Comparison of ENCODE assay signal across 8 mouse cellular contexts in genomic region chr2:172976661-172977238, GRCm38 (mm10). TPM values are rescaled to one million over a fixed set of nuclear protein-coding genes. Genes with fewer than 3 reads are reported as not detected.
DNase-seq lines count a peak whose midpoint lies in the region; ATAC-seq and TF ChIP-seq lines count a peak whose summit lies in the region.

No protein-coding gene starts in this region.

- no peak overlapping the region for H3K4me3 ChIP-seq in lung, postnatal 0 days (ENCODE audit: low read depth, low read length)
- no peak overlapping the region for H3K4me3 ChIP-seq in embryonic facial prominence, embryonic 14.5 days (ENCODE audit: low read depth, low read length)
- no peak overlapping the region for H3K4me3 ChIP-seq in liver, embryonic 15.5 days (replicated peaks)

- H3K36me3 ChIP-seq in lung, postnatal 0 days (ENCODE audit: insufficient read depth, low read length) = no peaks in the 10 kb centered on the region
- H3K36me3 ChIP-seq in embryonic facial prominence, embryonic 14.5 days (ENCODE audit: control insufficient read depth, insufficient read depth, low read length) = no peaks in the 10 kb centered on the region
- no peaks in the 10 kb centered on the region for H3K36me3 ChIP-seq in liver, embryonic 15.5 days (replicated peaks)

- no peak overlapping the region for H3K9ac ChIP-seq in lung, postnatal 0 days (replicated peaks; ENCODE audit: low read depth)
- H3K9ac ChIP-seq in embryonic facial prominence, embryonic 14.5 days (ENCODE audit: low read depth, low read length) = no peak overlapping the region
- H3K9ac ChIP-seq in liver, embryonic 15.5 days = no peak overlapping the region

- no peaks in the 10 kb centered on the region for H3K27me3 ChIP-seq in lung, postnatal 0 days (replicated peaks; ENCODE audit: insufficient read depth, low read length)
- H3K27me3 ChIP-seq in embryonic facial prominence, embryonic 14.5 days (replicated peaks; ENCODE audit: control insufficient read depth, insufficient read depth, low read length) = no peaks in the 10 kb centered on the region
- no peaks in the 10 kb centered on the region for H3K27me3 ChIP-seq in liver, embryonic 15.5 days

- TF ChIP-seq CTCF in lung, postnatal 0 days (IDR thresholded peaks at IDR 0.05) = no peak

- peak; percentile 33 for ATAC-seq in lung, postnatal 0 days
- ATAC-seq in embryonic facial prominence, embryonic 14.5 days (ENCODE audit: low read depth) = no peak
- ATAC-seq in liver, embryonic 15.5 days (ENCODE audit: insufficient read depth) = no peak

- no peak for DNase-seq in lung, postnatal 0 days (ENCODE audit: low spot score)
- DNase-seq in lung, postnatal 4 days = no peak
- DNase-seq in embryonic facial prominence, embryonic 14.5 days (ENCODE audit: low spot score) = peak; percentile 14
- DNase-seq in thymus, postnatal 14 days = peak; percentile 84
- no peak for DNase-seq in frontal cortex, postnatal 10 days (ENCODE audit: low spot score in 2 of 2)
- no peak for DNase-seq in right cerebral cortex, postnatal 4 days
- DNase-seq in cerebellum, adult 9-11 months = no peak

- H3K4me2 ChIP-seq in lung, postnatal 0 days (replicated peaks; ENCODE audit: low read depth, low read length) = no peak overlapping the region
- peak overlapping the region; percentile 43 for H3K4me2 ChIP-seq in embryonic facial prominence, embryonic 14.5 days (ENCODE audit: low read depth, low read length)
- peak overlapping the region; percentile 26 for H3K4me2 ChIP-seq in liver, embryonic 15.5 days

- 19% methylated on average over 7 of the region's 7 CpGs for WGBS in lung, postnatal 0 days
- WGBS in embryonic facial prominence, embryonic 14.5 days = 31% methylated on average over 7 of the region's 7 CpGs
- whole genome bisulfite sequencing in liver, embryonic 15.5 days (ENCODE audit: insufficient replicate concordance) = 11% methylated on average over 7 of the region's 7 CpGs

- no peaks in the 10 kb centered on the region for H3K9me3 ChIP-seq in lung, postnatal 0 days (ENCODE audit: low read length)
- H3K9me3 ChIP-seq in embryonic facial prominence, embryonic 14.5 days (ENCODE audit: control insufficient read depth, low read length) = no peaks in the 10 kb centered on the region
- H3K9me3 ChIP-seq in liver, embryonic 15.5 days (replicated peaks) = no peaks in the 10 kb centered on the region

- H3K4me1 ChIP-seq in lung, postnatal 0 days (ENCODE audit: insufficient read depth, low read depth, low read length) = no peaks in the 10 kb centered on the region
- peaks cover 26% of the 10 kb centered on the region for H3K4me1 ChIP-seq in embryonic facial prominence, embryonic 14.5 days (ENCODE audit: control insufficient read depth, insufficient read depth, low read length)
- 0 out of 2 replicates have a peak, but pooled peaks cover 10% of the 10 kb centered on the region for H3K4me1 ChIP-seq in liver, embryonic 15.5 days (replicated peaks)

- TF ChIP-seq EP300 in lung, postnatal 0 days (IDR thresholded peaks at IDR 0.05) = no peak

- H3K27ac ChIP-seq in lung, postnatal 0 days (ENCODE audit: low read length) = no peak overlapping the region
- H3K27ac ChIP-seq in embryonic facial prominence, embryonic 14.5 days (replicated peaks; ENCODE audit: low read depth, low read length) = peak overlapping the region; percentile 61
- no peak overlapping the region for H3K27ac ChIP-seq in liver, embryonic 15.5 days (replicated peaks)

RNA-seq across cellular contexts. Expression of gene Spo11, which starts 0.8 kb away (rescaled TPM):
- polyA plus RNA-seq in lung, postnatal 0 days (2015; fragmentation: Nextera tagmentation; extraction: Ambion mirVana) = not detected in 2 replicates
- polyA plus RNA-seq in embryonic facial prominence, embryonic 14.5 days (2014; fragmentation: Nextera tagmentation; extraction: Ambion mirVana) = 1.8 and 3.1 TPM in 2 replicates
- 0.03 TPM in 1 of 2 replicates, not detected in the other for polyA plus RNA-seq in liver, embryonic 15.5 days (2015; fragmentation: Nextera tagmentation; extraction: Ambion mirVana)

RNA-seq across cellular contexts. Expression of gene Rae1, which starts 23.2 kb away (rescaled TPM):
- 64.3 and 68.6 TPM in 2 replicates for polyA plus RNA-seq in lung, postnatal 0 days (2015; fragmentation: Nextera tagmentation; extraction: Ambion mirVana)
- 110 and 120 TPM in 2 replicates for polyA plus RNA-seq in embryonic facial prominence, embryonic 14.5 days (2014; fragmentation: Nextera tagmentation; extraction: Ambion mirVana)
- 64.0 and 64.7 TPM in 2 replicates for polyA plus RNA-seq in liver, embryonic 15.5 days (2015; fragmentation: Nextera tagmentation; extraction: Ambion mirVana)

RNA-seq across cellular contexts. Expression of gene Bmp7, which starts 36.6 kb away (rescaled TPM):
- polyA plus RNA-seq in lung, postnatal 0 days (2015; fragmentation: Nextera tagmentation; extraction: Ambion mirVana) = 1.1 and 1.7 TPM in 2 replicates
- 25.6 and 26.6 TPM in 2 replicates for polyA plus RNA-seq in embryonic facial prominence, embryonic 14.5 days (2014; fragmentation: Nextera tagmentation; extraction: Ambion mirVana)
- 1.6 and 2.2 TPM in 2 replicates for polyA plus RNA-seq in liver, embryonic 15.5 days (2015; fragmentation: Nextera tagmentation; extraction: Ambion mirVana)

RNA-seq across cellular contexts. Expression of gene Rbm38, which starts 43.5 kb away (rescaled TPM):
- polyA plus RNA-seq in lung, postnatal 0 days (2015; fragmentation: Nextera tagmentation; extraction: Ambion mirVana) = 12.8 and 15.2 TPM in 2 replicates
- 40.4 and 48.1 TPM in 2 replicates for polyA plus RNA-seq in embryonic facial prominence, embryonic 14.5 days (2014; fragmentation: Nextera tagmentation; extraction: Ambion mirVana)
- polyA plus RNA-seq in liver, embryonic 15.5 days (2015; fragmentation: Nextera tagmentation; extraction: Ambion mirVana) = 315 and 352 TPM in 2 replicates

Comparison
In these comparisons a context has a peak if more than half of its experiments do, and no peak if none do; other contexts are left out.
1. DNase-seq: peak in embryonic facial prominence, embryonic 14.5 days (single experiment) and thymus, postnatal 14 days (single experiment); none in lung, postnatal 0 days (single experiment), lung, postnatal 4 days (0 of 2), frontal cortex, postnatal 10 days (0 of 2), right cerebral cortex, postnatal 4 days (single experiment) and cerebellum, adult 9-11 months (single experiment).